Mouse (Mus musculus) T-helper 17 cell (primary cell): ENCODE measurements at regions not wholly inside any gene's neighbourhood (a gene's known extent, or its start where the extent isn't known, plus 50 kb on each side); places are given as distances from the start of the nearest gene placed in this dataset.
"Not testable (repeated sequence)": the region's sequence is repeated elsewhere in the genome, so short reads cannot be mapped to it uniquely, and the experiment has no call there.

ENCODE experiments used
- in situ Hi-C, 2 experiments: fragments of 300-600 bp; cut with MboI, MseI; formaldehyde crosslinking; loops; 1 replicate in 1 of 2; 2 replicates in 1 of 2; pipeline ENCODE4 v1.15.1; 2025; ENCODE audit warnings: high pct_unique_total_duplicates in 2 of 2

- in situ Hi-C loops, result no loop called here
Observed at GRCm38 (mm10) chr1:168686821-168687220, 254.8 kb upstream of the Pbx1 start.

GRCm38 (mm10) chr1:168685147-168685546 lies 253.1 kb upstream of the Pbx1 start:
- in situ Hi-C loops, result no loop called here

DNA sequence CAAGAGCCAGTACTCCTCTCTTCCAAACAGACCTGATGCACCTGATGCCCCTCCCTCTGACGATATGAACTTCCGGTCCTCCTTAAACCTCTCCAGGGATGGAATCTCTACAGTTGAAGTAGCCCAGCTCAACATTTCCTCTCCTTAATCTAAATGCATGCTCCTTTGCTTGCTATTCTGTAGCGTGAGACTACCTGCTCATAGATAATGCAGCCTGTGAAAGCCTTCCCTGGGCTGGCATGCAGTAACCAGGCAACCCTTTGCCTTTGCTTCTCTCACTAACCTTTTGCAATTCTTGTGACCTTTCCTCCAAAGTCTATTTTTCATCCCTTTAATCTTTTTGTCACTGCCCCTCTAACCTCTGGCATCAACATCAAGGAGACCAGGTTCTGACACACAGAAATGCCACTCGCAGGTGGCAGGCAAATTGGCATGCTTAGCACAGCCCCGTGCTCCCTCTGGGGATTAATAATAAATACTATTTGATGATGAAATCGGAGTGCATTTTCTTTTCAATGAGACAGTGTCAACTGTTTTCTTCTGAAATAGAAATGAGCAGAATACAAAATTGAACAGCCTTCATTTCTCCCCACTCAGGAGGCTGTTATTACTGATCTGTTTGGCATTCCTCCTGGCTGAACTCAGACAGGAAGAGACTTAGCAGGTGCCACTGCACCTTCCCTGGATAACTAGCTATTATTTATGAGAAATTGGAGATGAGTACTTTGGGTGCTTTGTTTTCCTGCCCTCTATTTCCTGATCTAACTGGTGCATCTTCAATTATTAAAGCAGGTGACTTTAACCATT lies 249.8 kb upstream of the Pbx1 start:
- in situ Hi-C loops, result no loop called here

GRCm38 (mm10) chr1:168680674-168681073 lies 248.6 kb upstream of the Pbx1 start:
- in situ Hi-C loops, result no loop called here

GRCm38 (mm10) chr1:168676418-168677413 lies 244.6 kb upstream of the Pbx1 start:
- in situ Hi-C loops, result loop anchor here in 1 of 2 experiments (5.0 kb wide), 1 partner anchor 951 kb away; no protein-coding TSS in a partner anchor

DNA sequence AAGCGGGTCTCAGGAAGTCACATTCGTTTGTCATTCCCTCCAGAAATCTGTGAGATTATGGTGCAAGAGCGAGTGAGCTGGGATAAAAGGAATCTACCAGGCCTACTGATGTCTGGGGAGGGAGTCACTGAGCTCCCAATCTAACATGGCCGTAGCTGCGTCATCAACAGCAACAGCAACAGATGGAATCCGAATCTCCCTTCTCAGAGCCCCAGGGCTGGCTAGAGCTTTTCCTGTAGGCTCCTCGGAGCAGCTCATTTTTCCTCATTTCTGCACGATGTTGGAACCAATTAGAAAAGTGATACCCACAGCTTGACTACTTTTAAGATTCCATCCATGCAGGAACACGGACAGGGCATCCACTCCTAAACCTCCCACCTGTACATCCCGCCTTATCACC lies 243.7 kb upstream of the Pbx1 start:
- in situ Hi-C loops, result loop anchor here in 1 of 2 experiments (5.0 kb wide), 1 partner anchor 952 kb away; no protein-coding TSS in a partner anchor

- in situ Hi-C loops, result no loop called here
Observed at GRCm38 (mm10) chr1:168662755-168663284, 230.8 kb upstream of the Pbx1 start.

GRCm38 (mm10) chr1:168660956-168661355 lies 228.9 kb upstream of the Pbx1 start:
- in situ Hi-C loops, result no loop called here

DNA sequence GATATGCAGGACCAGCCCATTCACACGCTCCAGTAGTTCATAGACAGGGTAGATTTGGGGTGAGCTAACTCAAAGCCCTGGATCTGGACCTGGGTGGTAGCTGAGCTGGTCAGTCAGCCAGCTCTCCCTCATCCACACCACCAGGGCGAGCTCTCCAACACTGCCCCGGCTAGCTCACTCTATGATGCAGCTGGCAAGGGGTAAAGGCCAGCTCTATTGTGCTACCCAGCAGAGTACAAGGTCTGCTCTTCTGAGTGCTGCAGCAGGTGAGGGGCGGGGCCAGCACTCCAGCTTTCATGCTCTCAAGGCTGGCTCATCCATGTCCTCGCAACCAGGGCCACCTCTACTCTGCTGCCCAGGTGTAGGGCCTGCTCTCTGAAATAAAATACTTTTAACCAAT lies 227.5 kb upstream of the Pbx1 start:
- in situ Hi-C loops, result no loop called here

GRCm38 (mm10) chr1:168632837-168633236 lies 200.8 kb upstream of the Pbx1 start:
- in situ Hi-C loops, result no loop called here

GRCm38 (mm10) chr1:168631979-168632378 lies 199.9 kb upstream of the Pbx1 start:
- in situ Hi-C loops, result no loop called here

DNA sequence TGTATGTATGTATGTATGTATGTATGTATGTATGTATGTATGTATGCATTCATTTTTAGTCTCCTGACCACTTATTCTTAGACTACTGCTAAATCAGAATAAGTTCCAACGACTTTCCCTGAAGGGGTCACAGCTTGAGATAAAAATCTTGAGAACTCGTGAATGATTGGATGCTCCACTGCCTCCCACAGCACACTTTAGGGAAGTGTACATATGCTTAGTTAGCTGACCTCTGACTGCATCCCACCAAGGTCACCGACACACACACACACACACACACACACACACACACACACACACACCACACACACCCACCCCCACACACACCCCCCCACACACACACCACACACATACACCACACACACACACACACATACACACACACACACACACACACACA lies 169.9 kb upstream of the Pbx1 start:
- in situ Hi-C loops, result not testable (repeated sequence)

DNA sequence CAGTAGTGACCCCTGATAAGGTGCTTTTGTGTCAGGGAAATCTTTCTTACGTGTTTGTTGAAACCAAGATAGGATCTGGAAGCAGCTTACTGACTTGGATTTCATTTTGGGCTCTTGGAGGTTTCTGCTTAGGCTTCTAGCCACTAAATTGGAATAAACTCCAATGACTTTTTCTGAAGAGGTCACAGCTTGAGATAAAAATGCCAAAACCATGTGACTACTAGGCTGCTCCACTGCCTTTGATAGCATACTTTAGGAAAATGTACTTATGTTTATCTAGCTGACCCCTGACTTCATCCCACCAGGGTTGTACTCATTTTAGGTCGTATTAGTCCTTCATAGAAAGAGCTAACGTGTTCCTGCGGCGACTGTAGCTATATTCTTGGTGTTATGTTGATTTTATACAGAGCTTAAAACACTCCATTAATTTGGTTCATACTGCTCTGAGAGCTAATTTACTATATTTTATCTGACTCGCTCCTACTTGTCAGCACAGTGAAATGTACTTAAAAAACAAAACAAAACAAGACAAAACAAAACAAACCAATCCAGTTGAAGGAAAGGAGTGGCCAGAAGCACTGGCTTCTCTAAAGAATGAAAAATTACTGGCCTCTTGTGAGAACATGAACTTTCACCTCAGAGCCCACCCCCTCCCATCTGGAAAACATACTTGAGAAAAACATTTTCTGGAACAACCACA lies 168.5 kb upstream of the Pbx1 start:
- in situ Hi-C loops, result no loop called here

DNA sequence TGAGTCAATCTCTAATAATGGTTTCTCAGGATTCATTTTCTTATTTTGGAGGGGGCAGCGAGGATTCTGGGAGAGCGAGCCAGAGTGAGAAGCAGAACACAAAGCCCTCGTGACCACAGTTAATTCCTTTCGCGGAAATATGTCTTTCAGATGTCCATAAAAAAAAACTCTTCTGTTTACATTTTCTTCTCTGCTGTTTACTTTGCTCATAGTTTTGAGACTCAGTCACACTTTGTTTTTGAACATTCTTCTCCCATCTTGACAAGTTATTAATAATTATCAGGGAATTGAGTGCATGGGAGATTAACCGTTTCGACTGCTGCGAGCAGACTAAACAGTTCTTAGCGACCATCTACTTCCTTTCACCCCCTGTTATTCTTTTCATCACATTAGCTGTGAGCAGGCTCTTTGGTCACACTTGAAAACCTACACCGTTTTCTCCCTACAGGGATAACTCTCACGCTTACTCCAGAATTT lies 166.2 kb upstream of the Pbx1 start:
- in situ Hi-C loops, result no loop called here

GRCm38 (mm10) chr1:168597495-168597894 lies 165.4 kb upstream of the Pbx1 start:
- in situ Hi-C loops, result no loop called here

DNA sequence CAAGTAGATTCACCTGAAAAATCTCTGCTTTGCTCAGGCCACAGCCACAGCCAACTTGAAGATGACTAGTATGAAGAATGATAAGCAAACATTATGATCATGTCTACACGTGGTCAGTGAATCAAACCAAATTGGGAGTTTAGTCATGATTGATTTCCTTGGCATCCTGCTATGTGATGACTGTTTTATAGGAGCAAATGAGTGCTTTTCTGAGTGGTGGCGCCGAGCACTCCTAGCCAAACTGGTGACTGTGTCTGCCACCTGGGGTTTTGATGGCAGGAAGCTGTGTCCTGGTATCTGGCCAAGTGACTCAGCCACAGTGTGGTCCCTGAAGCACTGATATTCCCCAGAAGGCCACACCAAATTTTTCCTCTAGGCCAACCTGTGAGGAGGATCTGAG lies 152.1 kb upstream of the Pbx1 start:
- in situ Hi-C loops, result loop anchor here in 1 of 2 experiments (10.0 kb wide), 1 partner anchor 1801 kb away; no protein-coding TSS in a partner anchor

- in situ Hi-C loops, result loop anchor here in 1 of 2 experiments (10.0 kb wide), 1 partner anchor 1802 kb away; no protein-coding TSS in a partner anchor
Observed at GRCm38 (mm10) chr1:168582434-168582833, 150.4 kb upstream of the Pbx1 start.

- in situ Hi-C loops, result no loop called here
Observed at GRCm38 (mm10) chr1:168569930-168570515, 138.0 kb upstream of the Pbx1 start.

- in situ Hi-C loops, result no loop called here
Observed at GRCm38 (mm10) chr1:168552394-168552793, 120.3 kb upstream of the Pbx1 start.

GRCm38 (mm10) chr1:168549807-168550435 lies 117.9 kb upstream of the Pbx1 start:
- in situ Hi-C loops, result no loop called here
